Mouse (Mus musculus): ENCODE results near the gene Adk.

- no peak for TF ChIP-seq CTCF (IDR thresholded peaks at IDR 0.05; ENCODE audit: low read depth, low read length)
- no peak for TF ChIP-seq POLR2A (IDR thresholded peaks at IDR 0.05; ENCODE audit: borderline replicate concordance, low read depth, low read length)
These were observed 231.7 kb downstream of the Adk start for GRCm38 (mm10) chr14:21284116-21284515.

Data from bone marrow macrophage, adult 2 months (primary cell).